Mouse (Mus musculus) MEL (cell line): Measurements from ENCODE around the gene Olfr599. TPM values are rescaled to one million over a fixed set of nuclear protein-coding genes. Genes with fewer than 3 reads are reported as not detected.

Experiments
- DNase-seq: peaks from one replicate; pipeline ENCODE4 v3.0.0; 2011; ENCODE audit warnings: low read depth, low spot score
- H3K27ac ChIP-seq: 2 replicates; pipeline ENCODE4 v1.5.1; 2012; ENCODE audit warnings: low read depth, mild to moderate bottlenecking, control low read depth, low read length, moderate library complexity; ENCODE audit not compliant: control insufficient read depth
- H3K27me3 ChIP-seq, 2 experiments: fragments of 150-350 bp in 1 of 2; sonication (generic) in 1 of 2; 2 replicates each; pipeline ENCODE4 v1.6.1; 2012; ENCODE audit warnings: low read length in 2 of 2, mild to moderate bottlenecking in 2 of 2, improper control_type of control experiment in 1 of 2, moderate library complexity in 1 of 2; ENCODE audit not compliant: insufficient read depth in 2 of 2, control insufficient read depth in 1 of 2
- H3K36me3 ChIP-seq, 2 experiments: 2 replicates each; pipeline ENCODE4 v1.6.1; 2012 to 2014; ENCODE audit warnings: low read length in 2 of 2, improper control_type of control experiment in 1 of 2, inconsistent platforms in 1 of 2, mild to moderate bottlenecking in 1 of 2; ENCODE audit not compliant: insufficient read depth in 2 of 2, control insufficient read depth in 1 of 2
- H3K4me1 ChIP-seq, 2 experiments: fragments of 150-350 bp in 1 of 2; sonication (generic) in 1 of 2; 2 replicates each; pipeline ENCODE4 v1.6.1; 2012; ENCODE audit warnings: low read length in 2 of 2, improper control_type of control experiment in 1 of 2, mild to moderate bottlenecking in 1 of 2; ENCODE audit not compliant: insufficient read depth in 2 of 2, control insufficient read depth in 1 of 2
- H3K4me3 ChIP-seq, 2 experiments: fragments of 150-350 bp in 1 of 2; sonication (generic) in 1 of 2; 2 replicates each; pipeline ENCODE4 v1.5.1; 2012; ENCODE audit warnings: low read depth in 2 of 2, low read length in 2 of 2, mild to moderate bottlenecking in 2 of 2, moderate library complexity in 2 of 2, control low read depth in 1 of 2, improper control_type of control experiment in 1 of 2; ENCODE audit not compliant: control insufficient read depth in 1 of 2, insufficient read depth in 1 of 2
- H3K79me2 ChIP-seq: 2 replicates; pipeline ENCODE4 v1.6.1; 2012; ENCODE audit warnings: mild to moderate bottlenecking, low read length, moderate library complexity; ENCODE audit not compliant: control insufficient read depth, poor library complexity, insufficient read depth
- H3K9ac ChIP-seq: 2 replicates; pipeline ENCODE4 v1.6.1; 2012; ENCODE audit warnings: low read depth, mild to moderate bottlenecking, control low read depth, low read length, moderate library complexity; ENCODE audit not compliant: control insufficient read depth, poor library complexity, severe bottlenecking
- H3K9me3 ChIP-seq: fragments of 150-350 bp; sonication (generic); replicated peaks from 2 replicates; pipeline ENCODE4 v1.6.1; 2012; ENCODE audit warnings: mild to moderate bottlenecking, low read length, improper control_type of control experiment, moderate library complexity; ENCODE audit not compliant: insufficient read depth
- BHLHE40 ChIP-seq: IDR thresholded peaks from 2 replicates; pipeline ENCODE4 v1.6.1; 2012; ENCODE audit warnings: low read depth, mild to moderate bottlenecking, inconsistent platforms, low read length, improper control_type of control experiment, borderline replicate concordance
- CHD1 ChIP-seq: IDR thresholded peaks from 2 replicates; pipeline ENCODE4 v1.6.1; 2012; ENCODE audit warnings: low read depth, mild to moderate bottlenecking, inconsistent platforms, low read length, improper control_type of control experiment
- ELF1 ChIP-seq: IDR thresholded peaks from 2 replicates; pipeline ENCODE4 v1.6.1; 2014; ENCODE audit warnings: low read depth, mild to moderate bottlenecking, inconsistent platforms, low read length, improper control_type of control experiment, moderate library complexity
- EP300 ChIP-seq, 2 experiments: IDR thresholded peaks; 2 replicates each; pipeline ENCODE4 v1.6.1; 2011; ENCODE audit warnings: improper control_type of control experiment in 2 of 2, low read length in 2 of 2, low read depth in 1 of 2, mild to moderate bottlenecking in 1 of 2
- GATA1 ChIP-seq: IDR thresholded peaks from 2 replicates; pipeline ENCODE4 v1.6.1; 2011; ENCODE audit warnings: low read depth, low read length, improper control_type of control experiment
- HCFC1 ChIP-seq: IDR thresholded peaks from 2 replicates; pipeline ENCODE4 v1.6.1; 2012; ENCODE audit warnings: low read depth, mild to moderate bottlenecking, inconsistent platforms, low read length, improper control_type of control experiment, moderate library complexity
- MAX ChIP-seq: IDR thresholded peaks from 2 replicates; pipeline ENCODE4 v1.6.1; 2011; ENCODE audit warnings: low read length, improper control_type of control experiment
- POLR2AphosphoS2 ChIP-seq: IDR thresholded peaks from 2 replicates; pipeline ENCODE4 v1.6.1; 2011; ENCODE audit warnings: low read length, improper control_type of control experiment
- TCF12 ChIP-seq: IDR thresholded peaks from 2 replicates; pipeline ENCODE4 v1.6.1; 2014; ENCODE audit warnings: low read depth, mild to moderate bottlenecking, inconsistent platforms, low read length, improper control_type of control experiment, moderate library complexity
- USF1 ChIP-seq: IDR thresholded peaks from 2 replicates; pipeline ENCODE4 v1.6.1; 2014; ENCODE audit warnings: low read depth, mild to moderate bottlenecking, inconsistent platforms, low read length, improper control_type of control experiment, moderate library complexity
- USF2 ChIP-seq, 2 experiments: IDR thresholded peaks; 2 replicates each; pipeline ENCODE4 v1.6.1; 2011 to 2012; ENCODE audit warnings: improper control_type of control experiment in 2 of 2, low read length in 2 of 2, borderline replicate concordance in 1 of 2, inconsistent platforms in 1 of 2, low read depth in 1 of 2, mild to moderate bottlenecking in 1 of 2; ENCODE audit not compliant: insufficient read depth in 1 of 2
- ZC3H11A ChIP-seq: IDR thresholded peaks from 2 replicates; pipeline ENCODE4 v1.6.1; 2012; ENCODE audit warnings: low read depth, mild to moderate bottlenecking, inconsistent platforms, low read length, improper control_type of control experiment
- ZNF384 ChIP-seq: IDR thresholded peaks from 2 replicates; pipeline ENCODE4 v1.6.1; 2012; ENCODE audit warnings: low read depth, mild to moderate bottlenecking, inconsistent platforms, low read length, improper control_type of control experiment
- polyA plus RNA-seq, 2 experiments: library from polyadenylated mRNA; stranded (reverse) in 1 of 2; unstranded in 1 of 2; fragments of >175 nt in 1 of 2; fragments of >200 nt in 1 of 2; gene quantifications; 2 replicates each; pipeline versions ENCODE4 v1.2.1 to v1.2.4; 2012; ENCODE audit warnings: low replicate concordance in 2 of 2, low read depth in 1 of 2; ENCODE audit not compliant: insufficient read length in 2 of 2, insufficient read depth in 1 of 2, missing spikeins in 1 of 2
- total RNA-seq: library from RNA; depleted of rRNA; stranded (reverse); fragments of 300-350 nt; gene quantifications from 2 replicates; pipeline ENCODE4 v1.2.3, GENCODE M21; 2012; rRNA removed

Gene Olfr599
- total and polyA plus RNA-seq, 3 experiments, result not detected

- Histone ChIP-seq H3K79me2 (no peaks in the 10 kb centered on the region), H3K4me3 (no peak within 1 kb of the TSS), H3K4me1 (no peaks in the 10 kb centered on the region), H3K36me3 (no peaks in the 10 kb centered on the region), H3K27me3 (no peaks in the 10 kb centered on the region), H3K27ac (no peak within 1 kb of the TSS), H3K9ac (no peak within 1 kb of the TSS), H3K9me3 (no peaks in the 10 kb centered on the region)
- TF ChIP-seq POLR2AphosphoS2, result no peak
- no peak for TF ChIP-seq EP300 (IDR thresholded peaks at IDR 0.05; ENCODE audit: low read depth in 1 of 2, low read length in 2 of 2)
- TF ChIP-seq BHLHE40, result no peak
- no peak for TF ChIP-seq GATA1
- TF ChIP-seq ZNF384, result no peak
- TF ChIP-seq TCF12, result no peak
- no peak for TF ChIP-seq ELF1
- no peak for TF ChIP-seq CHD1
- TF ChIP-seq HCFC1, result no peak
- no peak for TF ChIP-seq USF2 (IDR thresholded peaks at IDR 0.05; ENCODE audit: borderline replicate concordance in 1 of 2, insufficient read depth in 1 of 2, low read depth in 1 of 2, low read length in 2 of 2)
- TF ChIP-seq MAX, result no peak
- TF ChIP-seq USF1, result no peak
- TF ChIP-seq ZC3H11A, result no peak
- DNase-seq, result no peak
Observed at GRCm38 (mm10) chr7:103386077-103386476, 50.4 kb downstream of the Olfr599 start, which contains the start of gene Olfr603. TSS of gene Olfr603 (minus strand) at chr7:103386177.

Other genes starting within 250 kb of the Olfr599 start
- gene Olfr585, start 238.2 kb upstream of the Olfr599 start, total RNA-seq, result not detected in 2 replicates
- gene Olfr585, start 238.2 kb upstream of the Olfr599 start, polyA plus RNA-seq, result not detected
- not detected in 2 replicates for gene Olfr586, start 210.3 kb upstream of the Olfr599 start, total RNA-seq
- gene Olfr586, start 210.3 kb upstream of the Olfr599 start, polyA plus RNA-seq, result not detected
- not detected in 2 replicates for gene Olfr588-ps1, start 195.0 kb upstream of the Olfr599 start, total RNA-seq
- not detected for gene Olfr588-ps1, start 195.0 kb upstream of the Olfr599 start, polyA plus RNA-seq
- gene Olfr589, start 179.6 kb upstream of the Olfr599 start, total RNA-seq, result not detected in 2 replicates
- gene Olfr589, start 179.6 kb upstream of the Olfr599 start, polyA plus RNA-seq, result not detected
- not detected in 2 replicates for gene Olfr591, start 157.6 kb upstream of the Olfr599 start, total RNA-seq
- not detected for gene Olfr591, start 157.6 kb upstream of the Olfr599 start, polyA plus RNA-seq
- gene Olfr592, start 151.1 kb upstream of the Olfr599 start, total RNA-seq, result not detected in 2 replicates
- not detected for gene Olfr592, start 151.1 kb upstream of the Olfr599 start, polyA plus RNA-seq
- gene Olfr593, start 124.1 kb upstream of the Olfr599 start, total RNA-seq, result not detected in 2 replicates
- not detected for gene Olfr593, start 124.1 kb upstream of the Olfr599 start, polyA plus RNA-seq
- not detected in 2 replicates for gene Olfr594, start 118.9 kb upstream of the Olfr599 start, total RNA-seq
- not detected for gene Olfr594, start 118.9 kb upstream of the Olfr599 start, polyA plus RNA-seq
- not detected in 2 replicates for gene Usp17ld, start 83.4 kb upstream of the Olfr599 start, total RNA-seq
- not detected for gene Usp17ld, start 83.4 kb upstream of the Olfr599 start, polyA plus RNA-seq
- gene Olfr596, start 30.3 kb upstream of the Olfr599 start, total RNA-seq, result not detected in 2 replicates
- not detected for gene Olfr596, start 30.3 kb upstream of the Olfr599 start, polyA plus RNA-seq
- gene Olfr597, start 19.6 kb upstream of the Olfr599 start, total RNA-seq, result not detected in 2 replicates
- not detected for gene Olfr597, start 19.6 kb upstream of the Olfr599 start, polyA plus RNA-seq
- gene Olfr598, start 12.3 kb upstream of the Olfr599 start, total RNA-seq, result not detected in 2 replicates
- not detected for gene Olfr598, start 12.3 kb upstream of the Olfr599 start, polyA plus RNA-seq
- not detected in 2 replicates for gene Olfr600, start 13.8 kb downstream of the Olfr599 start, total RNA-seq
- not detected for gene Olfr600, start 13.8 kb downstream of the Olfr599 start, polyA plus RNA-seq
- not detected in 2 replicates for gene Olfr601, start 26.7 kb downstream of the Olfr599 start, total RNA-seq
- not detected for gene Olfr601, start 26.7 kb downstream of the Olfr599 start, polyA plus RNA-seq
- not detected in 2 replicates for gene Olfr603, start 50.3 kb downstream of the Olfr599 start, total RNA-seq
- gene Olfr603, start 50.3 kb downstream of the Olfr599 start, polyA plus RNA-seq, result not detected
- not detected in 2 replicates for gene Usp17lc, start 79.2 kb downstream of the Olfr599 start, total RNA-seq
- not detected for gene Usp17lc, start 79.2 kb downstream of the Olfr599 start, polyA plus RNA-seq
- not detected in 2 replicates for gene Olfr605, start 109.5 kb downstream of the Olfr599 start, total RNA-seq
- not detected for gene Olfr605, start 109.5 kb downstream of the Olfr599 start, polyA plus RNA-seq
- not detected in 2 replicates for gene Olfr606, start 113.1 kb downstream of the Olfr599 start, total RNA-seq
- not detected for gene Olfr606, start 113.1 kb downstream of the Olfr599 start, polyA plus RNA-seq
- not detected in 2 replicates for gene Olfr607, start 128.2 kb downstream of the Olfr599 start, total RNA-seq
- not detected for gene Olfr607, start 128.2 kb downstream of the Olfr599 start, polyA plus RNA-seq
- gene Olfr608, start 134.0 kb downstream of the Olfr599 start, total RNA-seq, result not detected in 2 replicates
- not detected for gene Olfr608, start 134.0 kb downstream of the Olfr599 start, polyA plus RNA-seq
- gene Olfr609, start 162.1 kb downstream of the Olfr599 start, total RNA-seq, result not detected in 2 replicates
- gene Olfr609, start 162.1 kb downstream of the Olfr599 start, polyA plus RNA-seq, result not detected
- not detected in 2 replicates for gene Olfr610, start 176.2 kb downstream of the Olfr599 start, total RNA-seq
- not detected for gene Olfr610, start 176.2 kb downstream of the Olfr599 start, polyA plus RNA-seq
- gene Olfr611, start 184.9 kb downstream of the Olfr599 start, total RNA-seq, result not detected in 2 replicates
- not detected for gene Olfr611, start 184.9 kb downstream of the Olfr599 start, polyA plus RNA-seq
- gene Olfr612, start 206.8 kb downstream of the Olfr599 start, total RNA-seq, result not detected in 2 replicates
- not detected for gene Olfr612, start 206.8 kb downstream of the Olfr599 start, polyA plus RNA-seq
- not detected in 2 replicates for gene Olfr613, start 212.2 kb downstream of the Olfr599 start, total RNA-seq
- not detected for gene Olfr613, start 212.2 kb downstream of the Olfr599 start, polyA plus RNA-seq
- not detected in 2 replicates for gene Olfr615, start 220.2 kb downstream of the Olfr599 start, total RNA-seq
- not detected for gene Olfr615, start 220.2 kb downstream of the Olfr599 start, polyA plus RNA-seq
- not detected in 2 replicates for gene Olfr616, start 233.2 kb downstream of the Olfr599 start, total RNA-seq
- not detected for gene Olfr616, start 233.2 kb downstream of the Olfr599 start, polyA plus RNA-seq
- not detected in 2 replicates for gene Olfr617, start 237.1 kb downstream of the Olfr599 start, total RNA-seq
- gene Olfr617, start 237.1 kb downstream of the Olfr599 start, polyA plus RNA-seq, result not detected